Mouse (Mus musculus): ENCODE data around the gene Setd5.

- TF ChIP-seq GATA1 (IDR thresholded peaks at IDR 0.05; ENCODE audit: borderline replicate concordance, low read length) (no peak), FLI1 (IDR thresholded peaks at IDR 0.05; ENCODE audit: low read length) (peak; percentile 90; the same call in 1 of the 2 replicates)
These were observed 30.9 kb upstream of the Setd5 start, which contains the start of gene Thumpd3 for GRCm38 (mm10) chr6:113046041-113046975.
